Mouse (Mus musculus) yolk sac, embryonic 10.5 days (tissue): Measurements from ENCODE around the gene Amotl2.
"Not testable (repeated sequence)": the region's sequence is repeated elsewhere in the genome, so short reads cannot be mapped to it uniquely, and the experiment has no call there.

Experiments
- DNase-seq: peaks from one replicate; pipeline ENCODE4 v3.0.0-alpha.2; 2017; ENCODE audit warnings: low spot score

Amotl2 gene

DNA sequence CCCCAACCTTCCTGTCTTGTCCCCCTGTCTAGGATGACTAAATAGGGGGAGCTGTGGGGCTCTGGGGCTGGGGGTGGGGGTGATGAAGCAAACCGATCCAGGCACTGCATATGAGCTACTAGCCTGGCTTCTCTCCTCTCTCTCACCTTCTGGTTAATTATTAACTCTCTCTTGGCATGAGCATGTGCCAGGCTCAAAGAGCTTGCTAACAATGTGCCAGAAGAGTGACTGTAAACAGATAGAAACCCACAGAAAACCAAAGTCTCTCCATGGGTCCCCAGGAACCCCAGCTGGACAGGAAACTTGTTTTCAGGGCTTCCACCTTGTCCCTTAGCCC lies 18.2 kb downstream of the Amotl2 start:
- DNase-seq: no peak

DNA sequence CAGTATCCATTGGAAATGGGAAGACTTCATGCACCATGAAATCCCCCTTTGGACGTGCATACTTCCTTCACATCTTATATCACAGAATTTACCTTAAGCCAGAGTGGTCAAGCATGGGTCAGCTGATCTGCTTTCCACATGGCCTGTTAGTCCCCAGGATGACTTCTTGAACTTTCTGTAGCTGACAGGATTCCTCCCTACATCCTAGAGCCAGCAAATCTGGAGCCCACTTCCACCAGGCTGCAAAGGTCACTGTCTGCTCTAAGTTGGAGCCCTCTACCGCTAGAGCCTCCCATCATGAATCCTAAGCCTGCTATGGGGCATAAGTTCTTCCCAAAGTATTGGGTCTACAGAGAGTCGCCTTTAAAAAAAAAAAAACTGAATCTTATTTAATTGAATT lies 18.8 kb downstream of the Amotl2 start:
- no peak for DNase-seq

- DNase-seq: no peak
Measured at GRCm38 (mm10) chr9:102735996-102736395, 19.5 kb downstream of the Amotl2 start.

- DNase-seq: no peak
Measured at GRCm38 (mm10) chr9:102737405-102737804, 20.9 kb downstream of the Amotl2 start.

GRCm38 (mm10) chr9:102746753-102747152 lies 30.3 kb downstream of the Amotl2 start:
- DNase-seq: no peak

- DNase-seq: peak; percentile 38
Measured at GRCm38 (mm10) chr9:102747902-102748301, 31.4 kb downstream of the Amotl2 start.

- DNase-seq: no peak
Measured at GRCm38 (mm10) chr9:102749216-102749615, 32.7 kb downstream of the Amotl2 start.

GRCm38 (mm10) chr9:102751632-102752303 lies 35.3 kb downstream of the Amotl2 start:
- DNase-seq: no peak

DNA sequence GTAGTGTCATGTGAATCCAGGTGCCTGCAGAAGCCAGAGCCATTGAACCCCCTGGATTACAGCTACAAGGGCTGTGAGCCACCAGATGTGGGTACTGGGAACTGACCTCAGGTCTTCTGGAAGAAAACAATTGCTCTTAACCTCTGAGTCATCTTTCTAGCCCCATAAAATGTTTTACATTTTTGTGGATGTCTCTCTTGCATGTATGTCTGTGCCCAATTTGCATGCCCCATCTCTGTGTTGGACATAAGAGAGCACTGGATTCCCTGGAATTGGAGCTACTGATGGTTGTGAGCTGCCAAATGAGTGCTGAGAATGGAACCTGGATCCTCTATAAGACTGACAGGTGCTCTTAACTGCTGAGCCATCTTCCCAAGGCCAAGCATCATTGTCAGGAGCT lies 36.8 kb downstream of the Amotl2 start:
- no peak for DNase-seq

GRCm38 (mm10) chr9:102755161-102755560 lies 38.7 kb downstream of the Amotl2 start:
- DNase-seq: no peak

DNA sequence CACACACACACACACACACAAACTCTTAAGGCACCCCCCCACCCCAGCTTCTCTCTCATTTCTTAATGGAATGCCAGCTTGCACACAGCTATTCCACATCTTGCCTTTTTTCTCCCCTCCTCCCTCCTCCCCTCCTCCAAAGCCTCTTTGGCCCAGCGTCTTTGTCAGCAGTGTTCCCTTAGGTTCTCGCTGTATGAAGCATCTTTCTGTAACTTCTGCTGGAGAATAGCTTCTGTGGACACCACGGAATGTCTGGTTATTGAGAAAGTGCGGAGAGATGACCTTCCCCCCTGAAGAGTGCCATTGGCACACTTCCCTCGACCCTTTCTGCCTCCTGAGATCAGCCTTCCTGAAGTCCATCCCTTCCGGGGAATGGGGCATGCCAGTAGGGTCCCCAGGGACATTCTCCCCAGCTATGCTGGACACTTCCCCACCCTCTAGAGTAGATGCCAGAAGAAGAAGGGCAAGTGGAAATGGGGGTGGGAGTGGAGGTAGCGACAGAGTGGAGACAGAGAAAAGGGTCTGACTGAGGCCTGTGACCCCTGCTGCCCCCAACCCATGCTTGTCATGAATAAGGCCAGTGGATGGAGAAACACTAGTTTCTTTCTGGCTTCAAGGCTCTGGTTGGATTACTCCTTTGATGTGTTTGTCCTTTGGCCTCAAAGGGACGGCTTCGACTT lies 39.3 kb downstream of the Amotl2 start:
- DNase-seq: no peak

- DNase-seq: no peak
Measured at GRCm38 (mm10) chr9:102756352-102756751, 39.9 kb downstream of the Amotl2 start.

GRCm38 (mm10) chr9:102758851-102759250 lies 42.4 kb downstream of the Amotl2 start:
- DNase-seq: no peak

DNA sequence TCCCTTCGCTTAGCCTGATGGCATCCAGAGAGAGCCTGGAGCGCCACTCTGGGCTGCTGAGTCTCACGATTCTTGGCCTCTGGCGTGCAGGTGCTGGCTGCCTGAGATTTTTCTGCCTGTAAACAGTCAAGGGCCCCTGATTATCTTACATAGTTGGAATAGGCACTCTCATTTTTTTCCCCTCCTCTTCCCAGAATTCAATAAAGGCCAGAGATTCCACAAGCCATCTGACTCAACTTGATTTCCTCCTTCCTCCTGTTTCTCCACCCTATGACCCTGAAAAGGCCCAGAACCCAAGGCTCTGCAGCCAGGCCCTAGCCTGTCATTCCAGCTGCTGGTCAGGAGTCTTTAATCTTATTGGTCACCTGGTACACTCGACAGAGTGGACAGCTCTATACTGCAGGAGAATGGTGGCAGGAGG lies 43.1 kb downstream of the Amotl2 start:
- peak; percentile 64 for DNase-seq

DNA sequence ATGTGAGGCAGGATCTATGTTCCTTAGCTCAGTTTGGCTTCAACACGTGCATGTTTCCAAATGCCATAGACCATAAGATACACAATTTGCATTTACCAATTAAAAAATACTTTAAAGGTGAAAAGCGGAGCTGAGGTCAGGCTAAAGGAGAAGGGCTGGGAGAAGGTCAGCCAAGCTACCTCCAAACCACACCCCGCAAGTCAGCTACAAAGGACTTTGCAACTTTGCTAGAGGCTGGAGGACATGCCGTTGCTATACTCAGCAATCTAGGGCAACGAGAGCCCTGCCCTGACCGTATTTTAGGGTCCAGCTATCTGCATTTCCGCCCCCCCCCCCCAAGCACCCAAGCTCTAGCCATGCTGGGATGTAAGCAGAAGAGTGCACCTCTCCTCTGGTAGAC lies 45.1 kb downstream of the Amotl2 start:
- DNase-seq: no peak

DNA sequence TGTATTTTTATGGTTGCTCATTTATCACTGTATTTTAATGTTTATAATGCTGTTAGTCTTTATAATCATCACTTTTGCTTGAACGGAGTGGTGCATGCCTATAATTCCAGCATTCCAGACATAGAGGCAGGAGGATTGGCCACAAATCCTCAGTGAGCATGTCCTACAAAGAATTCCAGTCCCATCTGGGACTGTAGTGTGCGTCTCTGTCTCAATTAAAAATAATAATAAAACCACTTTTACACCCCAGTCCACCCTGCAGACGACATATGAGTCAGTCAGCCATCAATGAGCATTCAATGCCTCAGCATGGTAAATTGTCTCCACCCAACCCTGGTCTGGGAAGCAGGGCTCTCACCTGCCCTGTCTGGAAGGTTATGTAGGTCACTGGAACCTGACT lies 46.4 kb downstream of the Amotl2 start:
- DNase-seq: no peak

DNA sequence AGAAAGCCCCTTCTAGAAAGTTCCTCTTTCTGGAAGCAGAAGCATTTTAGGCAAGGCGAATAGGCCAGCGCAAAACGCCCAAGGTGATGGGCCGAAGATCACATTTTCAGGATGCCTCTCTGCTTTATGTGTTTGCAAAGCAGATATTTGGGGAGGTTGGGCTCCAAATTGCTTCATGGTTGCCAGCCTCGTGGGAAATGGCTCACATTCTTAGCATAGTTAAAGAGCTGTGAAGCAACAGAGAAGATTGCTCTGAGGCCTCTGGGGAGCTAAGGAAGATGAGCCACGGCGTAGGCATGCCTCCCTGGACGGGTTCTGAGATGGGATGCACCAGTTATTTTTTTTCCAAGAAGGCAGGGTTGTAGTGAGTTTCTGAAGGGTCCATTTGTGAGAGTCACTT lies 47.0 kb downstream of the Amotl2 start:
- peak; percentile 74 for DNase-seq

- DNase-seq: not testable (repeated sequence)
Measured at GRCm38 (mm10) chr9:102764540-102764939, 48.1 kb downstream of the Amotl2 start.

DNA sequence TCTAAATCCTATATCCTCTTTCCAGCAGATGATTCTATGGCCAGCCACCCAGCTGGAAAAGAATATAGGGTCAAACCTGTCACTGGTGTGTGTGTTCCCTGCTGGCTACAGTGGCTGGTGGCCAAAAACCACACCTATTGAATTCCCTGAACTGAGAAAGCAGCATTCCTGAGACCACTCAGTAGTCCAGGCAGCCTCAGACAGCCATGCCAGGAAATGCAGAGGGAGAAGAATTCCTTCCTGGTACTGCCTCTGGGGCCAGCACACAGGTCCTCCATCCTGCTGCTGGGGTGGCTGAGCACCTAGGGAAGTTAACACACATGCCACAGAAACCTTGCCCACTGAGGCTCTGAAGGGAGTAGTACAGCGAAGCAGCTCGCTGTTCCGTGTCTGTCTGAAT lies 50.3 kb downstream of the Amotl2 start:
- DNase-seq: no peak

DNA sequence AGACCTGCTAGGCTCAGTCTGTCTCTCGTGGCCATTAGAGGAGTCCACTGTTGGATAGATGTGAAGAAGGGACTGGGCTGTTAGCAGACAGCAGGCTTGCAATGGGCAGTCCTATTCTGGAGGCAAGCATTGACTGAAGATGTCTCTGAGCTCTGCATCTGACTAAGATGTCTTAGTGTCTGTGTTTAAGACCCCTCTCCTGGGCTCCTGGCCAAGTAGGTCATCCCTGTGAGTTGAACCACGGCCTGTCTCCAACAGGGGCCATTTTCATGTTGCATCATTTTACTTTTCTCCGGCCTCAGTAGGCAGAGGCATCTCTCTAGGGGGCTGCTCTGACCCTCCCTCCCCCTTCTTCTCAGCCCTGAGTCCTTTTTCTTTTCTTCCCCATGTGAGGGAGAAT lies 52.8 kb downstream of the Amotl2 start:
- no peak for DNase-seq

GRCm38 (mm10) chr9:102770190-102770589 lies 53.7 kb downstream of the Amotl2 start:
- no peak for DNase-seq

DNA sequence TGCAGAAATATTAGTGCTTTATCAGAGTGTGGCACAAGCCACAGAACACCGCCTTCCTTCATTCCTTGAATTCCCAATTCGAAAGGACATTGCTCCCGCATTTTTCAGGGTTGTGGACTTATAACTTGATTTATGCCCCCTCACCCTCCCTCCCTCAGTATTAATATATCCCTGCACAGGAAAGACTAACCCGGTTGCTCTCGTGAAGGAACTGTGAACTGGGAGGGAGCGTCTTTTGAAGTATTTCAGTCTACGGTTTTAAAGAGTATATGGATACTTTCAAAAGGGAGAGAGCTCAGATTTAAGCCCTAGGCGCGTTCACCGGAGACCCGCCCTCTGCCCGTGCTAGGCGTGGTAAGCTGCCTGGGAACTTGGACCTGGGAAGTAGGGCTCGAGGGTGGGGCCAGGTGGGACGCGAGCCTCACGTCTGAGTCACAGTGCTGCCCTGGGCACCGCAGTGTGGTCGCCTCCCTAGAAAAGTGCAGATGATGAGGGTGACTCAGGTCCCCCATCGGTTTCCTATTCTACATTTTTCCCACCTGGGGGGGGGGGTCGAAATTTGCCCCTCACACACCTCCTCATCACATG lies 54.9 kb downstream of the Amotl2 start:
- no peak for DNase-seq
